Mouse (Mus musculus): ENCODE data around the gene Rgs7. TPM values are rescaled to one million over a fixed set of nuclear protein-coding genes. Genes with fewer than 3 reads are reported as not detected.

Gene Rgs7
- total RNA-seq, 2 experiments from 2014 or later = 77.4 to 81.6 TPM

- no peak for DNase-seq (ENCODE audit: low spot score in 2 of 2)
Measured at GRCm38 (mm10) chr1:175035461-175035860, 456.8 kb downstream of the Rgs7 start.

- DNase-seq (ENCODE audit: low spot score in 2 of 2) = no peak
Measured at GRCm38 (mm10) chr1:175032015-175032414, 460.3 kb downstream of the Rgs7 start.

GRCm38 (mm10) chr1:175028716-175029204, 463.5 kb downstream of the Rgs7 start:
- no peak for DNase-seq (ENCODE audit: low spot score in 2 of 2)

- no peak for DNase-seq (ENCODE audit: low spot score in 2 of 2)
Measured at GRCm38 (mm10) chr1:175028267-175028666, 464.0 kb downstream of the Rgs7 start.

- DNase-seq (ENCODE audit: low spot score in 2 of 2) = no peak
Measured at GRCm38 (mm10) chr1:175025781-175026309, 466.5 kb downstream of the Rgs7 start.

- DNase-seq (ENCODE audit: low spot score in 2 of 2) = no peak
Measured at GRCm38 (mm10) chr1:175024136-175024535, 468.2 kb downstream of the Rgs7 start.

Other genes starting within 250 kb of the Rgs7 start
- not detected for gene Kmo, start 127.9 kb upstream of the Rgs7 start, total RNA-seq (2021)
- gene Fh1, start 133.1 kb upstream of the Rgs7 start, total RNA-seq (2021) = 10 to 100 TPM; 82.3 to 82.7 TPM
- 1 to 10 TPM; 5.7 to 6.4 TPM for gene Opn3, start 200.3 kb upstream of the Rgs7 start, total RNA-seq (2021)
- 10 to 100 TPM; 10.1 to 12.6 TPM for gene Chml, start 200.4 kb upstream of the Rgs7 start, total RNA-seq (2021)
- gene Wdr64, start 206.1 kb upstream of the Rgs7 start, total RNA-seq (2021) = not detected

Measured in layer of hippocampus, postnatal 10 days (tissue).